Mouse (Mus musculus) cortical plate, adult 2 months (tissue): ENCODE results near the gene Cbx2.

ENCODE experiments used
- CTCF ChIP-seq: fragments of 200-500 bp; IDR thresholded peaks from 2 replicates; pipeline ENCODE4 v1.5.1; 2011; ENCODE audit warnings: mild to moderate bottlenecking, control low read depth, low read length; ENCODE audit not compliant: insufficient read depth; ENCODE audit errors: extremely low read depth
- POLR2A ChIP-seq: fragments of 200-500 bp; IDR thresholded peaks from 2 replicates; pipeline ENCODE4 v1.6.1; 2011; ENCODE audit warnings: mild to moderate bottlenecking, low read length, control low read depth; ENCODE audit not compliant: insufficient read depth; ENCODE audit errors: extremely low read depth

DNA sequence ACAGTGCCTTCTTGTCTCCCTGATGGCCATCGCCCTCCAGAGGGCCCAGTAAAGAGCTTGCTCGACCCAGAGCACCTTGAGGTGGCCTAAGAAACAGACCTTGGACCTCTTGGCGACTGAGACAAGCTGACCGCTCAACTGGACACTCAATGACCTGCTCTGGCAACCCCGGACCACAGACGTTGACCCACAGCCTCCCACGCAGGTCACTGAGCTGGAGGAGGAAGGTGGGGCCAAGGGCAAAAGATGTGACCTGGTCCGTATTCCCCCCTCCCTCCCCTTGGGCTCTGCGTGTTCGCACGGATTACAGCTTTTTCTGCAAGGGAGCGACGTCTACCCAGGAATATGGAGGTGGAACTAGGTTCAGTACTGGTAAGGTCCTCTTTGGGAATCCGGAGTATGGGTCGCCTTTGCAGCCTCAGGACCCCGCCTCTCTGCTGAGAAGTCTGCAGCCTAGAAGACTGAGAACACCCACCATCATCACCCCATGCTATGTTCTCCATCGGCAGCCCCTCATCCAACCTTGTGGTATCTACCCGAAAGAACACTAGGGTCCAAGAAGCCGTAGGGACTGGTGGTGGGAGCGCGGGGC, 12.4 kb downstream of the Cbx2 start:
- no peak for TF ChIP-seq POLR2A
- no peak for TF ChIP-seq CTCF
